Mouse (Mus musculus) embryo, embryonic 11.5 days (tissue): ENCODE measurements at regions not wholly inside any gene's neighbourhood (a gene's known extent, or its start where the extent isn't known, plus 50 kb on each side); places are given as distances from the start of the nearest gene placed in this dataset.

Experiments
- DNase-seq: peaks from one replicate; pipeline ENCODE4 v3.0.0-alpha.2; 2012; ENCODE audit warnings: low read depth, low spot score

DNA sequence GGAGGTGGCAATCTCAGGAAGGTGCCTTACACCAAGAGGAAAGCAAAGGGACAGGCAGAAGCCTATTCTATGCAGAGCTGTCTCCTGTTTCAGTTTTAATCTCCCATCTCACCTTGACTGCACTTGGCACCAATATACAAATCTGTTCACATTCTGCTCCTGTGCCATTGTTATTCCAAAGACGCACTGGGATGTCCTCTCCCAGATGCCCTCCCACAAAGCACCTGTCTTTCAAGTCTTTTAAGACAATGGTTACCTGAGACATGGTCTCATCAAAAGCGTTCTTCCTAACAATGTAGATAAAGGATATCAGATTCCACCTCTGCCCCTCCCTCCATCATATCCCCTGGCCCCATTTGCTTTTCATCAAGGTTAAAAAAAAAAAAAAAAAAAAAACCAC lies 64.2 kb upstream of the Aldh1a3 start:
- DNase-seq, result no peak

DNA sequence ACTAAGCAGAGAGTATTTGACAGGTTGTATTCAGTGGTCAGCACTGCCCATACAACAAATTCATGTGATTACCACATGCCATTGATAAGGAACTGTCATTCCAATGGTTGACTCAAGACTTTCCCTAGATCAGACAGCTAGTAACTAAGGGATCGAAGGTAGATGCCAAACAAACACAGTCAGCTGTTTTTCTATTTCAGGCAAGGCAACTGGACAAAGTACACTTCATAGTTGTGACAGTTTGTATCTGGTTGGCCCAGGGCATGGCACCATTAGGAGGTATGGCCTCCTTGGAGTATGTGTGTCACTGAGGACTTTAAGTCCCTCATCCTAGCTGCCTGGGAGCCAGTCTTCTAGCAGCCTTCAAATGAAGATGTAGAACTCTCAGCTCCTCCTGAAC lies 62.8 kb upstream of the Aldh1a3 start:
- no peak for DNase-seq

DNA sequence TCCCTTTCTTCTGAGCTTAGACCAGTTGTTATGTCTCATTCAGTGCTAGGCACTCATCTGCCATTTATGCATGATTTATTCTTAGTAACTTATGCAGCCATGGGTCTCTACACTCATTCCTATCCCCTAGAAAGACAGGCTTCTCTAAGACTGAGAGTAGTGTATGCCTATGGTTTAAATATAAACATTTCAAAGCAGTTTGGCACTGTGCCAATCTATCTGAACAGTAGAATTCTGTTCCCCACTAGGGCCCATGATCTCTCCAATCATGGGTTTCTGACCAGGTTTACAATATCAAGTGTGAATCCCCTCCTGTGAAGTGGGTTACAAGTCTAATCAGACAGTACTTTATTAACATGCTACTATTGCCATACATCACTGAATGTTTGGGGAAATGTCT lies 60.4 kb upstream of the Aldh1a3 start:
- no peak for DNase-seq

DNA sequence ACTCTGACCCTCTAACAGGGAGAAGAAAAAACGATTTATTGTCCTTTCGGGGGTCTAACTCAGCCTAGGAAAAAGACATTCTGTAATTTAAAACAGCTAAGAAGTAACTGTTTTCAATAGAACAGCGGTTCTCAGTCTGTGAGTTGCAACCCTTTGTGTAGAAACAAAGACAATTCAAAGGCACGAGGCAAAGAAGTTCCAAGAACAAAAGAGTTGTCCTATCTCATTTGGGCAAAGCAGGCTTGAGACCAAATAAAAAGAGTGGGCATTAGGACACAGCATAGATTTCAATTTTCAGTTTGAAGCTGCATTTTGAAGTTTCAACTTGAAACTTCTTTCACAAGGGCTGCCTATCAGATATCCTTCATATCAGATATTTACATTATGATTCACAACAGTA lies 53.1 kb upstream of the Aldh1a3 start:
- no peak for DNase-seq

DNA sequence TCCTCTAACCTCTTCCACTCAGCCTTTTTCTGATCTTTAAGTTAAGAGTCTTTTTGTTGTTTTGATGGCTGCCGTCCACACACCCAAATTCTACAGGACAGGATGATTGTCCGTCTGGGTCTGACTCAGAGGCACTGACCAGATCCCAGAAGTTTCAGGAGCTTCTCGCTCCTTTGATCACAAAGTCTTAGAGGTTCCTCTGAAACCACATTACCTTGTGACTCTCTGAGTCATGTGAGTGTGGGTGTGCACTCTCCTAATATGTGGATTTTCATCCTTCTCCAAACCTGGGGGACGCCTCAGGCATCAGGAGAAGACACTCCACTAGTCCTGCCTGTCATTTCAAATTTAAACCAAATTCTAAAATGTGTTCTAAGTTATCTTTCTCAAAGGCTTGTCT lies 52.0 kb upstream of the Aldh1a3 start:
- DNase-seq, result no peak

- no peak for DNase-seq
These were observed 50.8 kb upstream of the Aldh1a3 start for GRCm38 (mm10) chr7:66478106-66478505.

DNA sequence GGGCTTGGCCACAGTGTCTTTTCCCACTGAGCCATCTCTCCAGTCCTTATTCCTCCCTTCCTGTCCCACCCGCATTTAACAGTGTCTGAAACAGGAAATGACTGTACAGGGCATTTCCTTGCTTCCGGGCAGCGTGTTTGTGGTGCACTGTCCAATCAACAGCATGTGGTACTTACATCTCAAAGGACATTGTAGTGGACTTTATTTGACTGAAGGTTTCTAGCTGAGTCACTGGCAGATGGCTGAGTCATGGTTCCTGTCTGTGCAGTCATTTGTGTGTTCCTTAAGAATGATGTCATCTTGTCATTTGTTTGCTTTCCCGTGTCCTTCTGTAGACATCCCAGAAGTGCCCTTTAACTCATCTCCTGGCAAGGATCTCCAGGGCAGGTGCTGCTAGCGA lies 50.2 kb upstream of the Aldh1a3 start:
- DNase-seq, result no peak
